Mouse (Mus musculus) olfactory bulb, adult 2 months (tissue): ENCODE data around the gene Cd81.

Experiments
- CTCF ChIP-seq: fragments of 200-500 bp; IDR thresholded peaks from 2 replicates; pipeline ENCODE4 v1.5.1; 2012; ENCODE audit warnings: low read depth, mild to moderate bottlenecking, low read length, moderate library complexity; ENCODE audit not compliant: insufficient read depth
- POLR2A ChIP-seq: fragments of 200-500 bp; IDR thresholded peaks from 2 replicates; pipeline ENCODE4 v1.6.1; 2012; ENCODE audit warnings: mild to moderate bottlenecking, low read depth, low read length, moderate library complexity; ENCODE audit not compliant: insufficient read depth

- TF ChIP-seq CTCF: no peak
- no peak for TF ChIP-seq POLR2A
These were observed 20.7 kb upstream of the Cd81 start for GRCm38 (mm10) chr7:143031816-143032215.
